Mouse (Mus musculus) liver, embryonic 14.5 days (tissue): ENCODE data around the gene Doxl2.

Source experiments
- CTCF ChIP-seq: IDR thresholded peaks from 2 replicates; pipeline ENCODE4 v1.5.1; 2016; ENCODE audit warnings: antibody characterized with exemption, low read depth, control low read depth
- EP300 ChIP-seq: IDR thresholded peaks from 2 replicates; pipeline ENCODE4 v1.6.1; 2016; ENCODE audit warnings: antibody characterized with exemption, low read depth

GRCm38 (mm10) chr6:49009161-49009555 is 34.4 kb downstream of the Doxl2 start:
- TF ChIP-seq EP300 (no peak), CTCF (no peak)
